Mouse (Mus musculus) heart, postnatal 4 days (tissue): ENCODE results near the gene Gpr137. TPM values are rescaled to one million over a fixed set of nuclear protein-coding genes. Genes with fewer than 3 reads are reported as not detected.

Source experiments
- DNase-seq: peaks from one replicate; pipeline ENCODE4 v3.0.0; 2021
- total RNA-seq, 2 experiments: library from RNA; stranded (reverse); gene quantifications; 2 replicates each; pipeline ENCODE4 v1.2.3; 2021

The Gpr137 gene
- total RNA-seq, 2 experiments from 2014 or later, result 18.7 to 21.4 TPM

DNA sequence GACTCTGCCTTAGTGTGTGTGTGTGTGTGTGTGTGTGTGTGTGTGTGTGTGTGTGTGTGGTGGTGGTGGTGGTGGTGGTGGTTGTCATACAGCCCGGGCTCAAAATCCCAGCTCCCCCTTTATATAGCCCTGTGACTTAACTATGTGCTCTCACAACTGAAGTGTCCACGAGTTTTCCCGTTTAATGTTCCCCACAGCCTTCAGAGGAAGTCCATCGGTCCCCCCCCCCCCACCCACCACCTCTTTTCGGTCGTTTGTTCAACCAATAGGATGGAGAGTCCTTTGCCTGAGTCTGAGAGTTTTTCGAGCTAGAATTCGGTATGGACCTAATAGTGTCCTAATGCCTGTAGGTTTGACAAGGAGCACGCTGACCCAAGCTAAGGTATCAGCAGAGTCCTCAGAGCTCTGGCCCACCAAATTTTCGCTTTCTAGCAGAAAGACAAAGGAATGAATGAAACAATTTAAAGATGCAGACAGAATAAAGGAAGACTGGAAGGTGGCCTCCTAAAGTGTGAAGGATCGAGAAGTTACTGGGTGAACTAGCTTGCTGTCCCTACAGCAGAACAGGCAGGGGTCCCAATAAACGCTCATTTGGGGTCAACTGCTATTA lies 31.4 kb upstream of the Gpr137 start:
- no peak for DNase-seq

DNA sequence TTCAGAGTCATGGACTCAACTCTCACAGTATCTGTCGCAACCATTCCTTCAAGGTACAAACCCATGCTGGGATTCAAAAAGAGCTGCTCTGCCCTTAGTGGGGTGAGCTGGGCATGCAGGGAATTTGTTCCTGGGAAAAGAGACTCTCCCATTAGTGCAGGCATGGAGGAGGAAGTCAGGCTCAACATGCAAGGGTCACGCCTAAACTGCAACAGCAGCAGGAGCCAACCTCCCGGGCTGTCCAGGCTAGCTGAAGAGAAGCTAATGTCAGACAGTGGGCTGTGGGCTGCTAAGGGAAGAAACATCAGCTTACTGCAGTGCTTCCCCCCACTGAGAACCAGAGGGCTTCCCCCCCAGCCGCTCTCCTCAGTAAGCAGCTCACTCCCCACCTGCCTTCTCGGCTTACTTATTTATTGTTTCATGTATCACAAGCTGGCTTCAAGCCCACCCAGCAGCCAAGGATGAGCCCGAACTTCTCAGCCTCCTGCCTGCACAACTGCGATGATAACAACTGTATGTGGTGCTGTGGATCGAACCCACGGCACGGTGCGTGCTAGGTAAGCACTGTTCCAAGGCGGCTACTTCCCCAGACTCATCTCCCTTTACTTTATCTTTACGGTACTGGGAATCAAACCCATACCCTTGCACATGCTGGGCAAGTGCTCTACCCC lies 30.1 kb upstream of the Gpr137 start:
- no peak for DNase-seq

DNA sequence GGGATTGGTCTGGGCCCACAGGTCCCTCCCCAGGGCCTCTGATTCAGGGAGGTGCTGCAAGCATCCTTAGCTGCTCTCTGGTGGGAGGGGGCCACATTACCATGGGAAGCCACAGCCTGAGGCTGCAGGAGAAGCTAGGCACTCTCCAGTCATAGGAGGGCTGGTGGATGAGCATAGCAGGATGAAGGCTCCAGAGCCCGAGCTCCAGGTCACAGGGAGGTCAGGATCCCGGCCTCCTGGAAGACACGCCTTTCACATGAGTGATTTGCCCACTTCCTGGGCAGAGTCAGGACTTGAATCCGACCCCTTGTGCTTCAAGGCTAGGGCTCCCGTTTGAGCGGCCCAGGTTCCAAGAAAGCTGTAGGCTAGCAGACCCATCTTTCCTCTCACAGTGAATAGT lies 29.4 kb upstream of the Gpr137 start:
- DNase-seq, result no peak

DNA sequence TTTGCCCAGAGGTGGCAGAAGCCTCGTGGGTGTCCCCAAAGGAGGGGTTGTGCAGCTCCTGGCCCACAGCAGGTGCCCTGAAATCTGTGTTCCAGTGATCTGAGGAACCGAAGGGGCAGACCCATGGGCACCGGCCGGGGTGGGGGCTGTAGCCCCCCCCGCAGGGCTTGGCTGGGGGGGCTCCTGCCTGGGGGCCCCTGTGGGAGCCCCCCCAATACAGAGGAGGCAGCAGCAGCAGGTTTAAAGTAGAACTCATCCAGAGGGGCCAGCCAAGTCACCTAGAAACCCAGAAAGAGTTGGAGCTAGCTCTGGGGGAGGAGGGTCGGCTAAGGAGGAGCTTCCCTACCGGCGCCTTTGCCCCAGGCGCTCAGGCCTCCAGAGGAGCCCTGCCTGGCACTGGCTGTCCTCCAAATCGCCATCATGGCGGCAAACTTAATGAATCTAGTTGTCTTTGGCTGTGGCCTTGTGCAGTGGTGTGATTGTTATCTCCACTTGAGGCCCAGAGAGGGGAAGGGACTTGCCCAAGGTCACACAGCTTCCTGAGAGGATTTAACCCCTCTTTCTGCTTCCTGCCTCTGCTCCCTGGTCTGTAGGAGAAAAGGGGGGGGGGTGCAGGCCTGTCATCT lies 28.3 kb upstream of the Gpr137 start:
- DNase-seq, result no peak

DNA sequence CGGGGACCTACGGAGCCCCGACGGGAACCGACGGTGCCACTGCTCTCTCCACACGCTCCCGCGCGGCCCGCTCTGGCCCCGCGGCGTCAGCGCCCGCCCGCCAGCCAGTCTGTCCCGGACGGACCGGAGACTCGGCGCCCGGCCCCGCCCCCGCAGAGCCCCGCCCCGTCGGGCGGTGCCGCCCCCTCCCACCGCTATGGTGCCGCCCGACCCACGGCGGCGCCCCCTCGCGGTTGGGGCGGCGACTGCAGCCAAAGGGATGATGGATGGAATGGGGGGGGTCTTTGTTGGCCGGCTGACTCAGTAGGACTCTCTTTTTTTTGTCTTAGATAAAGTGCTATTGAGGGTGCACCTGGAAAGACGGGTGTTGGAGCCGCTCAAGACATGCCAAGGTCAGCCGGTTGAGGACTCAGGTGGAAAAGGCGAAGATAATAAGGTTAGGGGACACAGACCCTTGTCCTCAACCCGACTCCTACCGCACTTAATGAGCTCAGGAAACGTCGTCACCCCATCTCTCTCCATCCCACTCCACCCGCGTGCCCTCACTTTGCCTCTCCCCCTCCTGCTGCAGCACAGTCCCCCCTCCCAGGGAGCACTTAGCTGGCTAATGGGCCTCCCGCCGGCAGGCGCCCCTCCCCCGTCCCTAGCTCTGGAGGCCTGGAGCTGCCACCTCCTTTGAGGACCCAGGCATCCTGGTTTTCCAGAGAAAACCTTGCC lies 27.5 kb upstream of the Gpr137 start:
- DNase-seq, result peak; percentile 83

DNA sequence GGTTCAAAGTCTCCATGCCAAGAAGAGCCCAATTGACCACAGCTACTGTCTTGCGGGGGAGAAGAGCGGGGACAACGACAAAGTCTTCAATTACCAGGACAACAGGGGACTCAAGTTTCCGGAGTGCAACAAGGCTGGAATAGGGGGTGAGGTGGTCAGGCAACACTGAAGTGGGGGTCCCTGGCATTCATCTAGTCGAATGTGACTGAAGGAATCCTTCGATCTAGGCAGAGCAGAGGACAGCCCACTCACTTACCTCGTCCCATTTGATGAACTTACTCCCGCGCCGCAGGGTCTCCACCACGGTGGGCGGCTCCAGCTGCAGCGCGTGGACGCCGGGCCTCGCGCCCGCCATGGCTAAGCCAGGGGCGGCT lies 27.0 kb upstream of the Gpr137 start:
- no peak for DNase-seq

DNA sequence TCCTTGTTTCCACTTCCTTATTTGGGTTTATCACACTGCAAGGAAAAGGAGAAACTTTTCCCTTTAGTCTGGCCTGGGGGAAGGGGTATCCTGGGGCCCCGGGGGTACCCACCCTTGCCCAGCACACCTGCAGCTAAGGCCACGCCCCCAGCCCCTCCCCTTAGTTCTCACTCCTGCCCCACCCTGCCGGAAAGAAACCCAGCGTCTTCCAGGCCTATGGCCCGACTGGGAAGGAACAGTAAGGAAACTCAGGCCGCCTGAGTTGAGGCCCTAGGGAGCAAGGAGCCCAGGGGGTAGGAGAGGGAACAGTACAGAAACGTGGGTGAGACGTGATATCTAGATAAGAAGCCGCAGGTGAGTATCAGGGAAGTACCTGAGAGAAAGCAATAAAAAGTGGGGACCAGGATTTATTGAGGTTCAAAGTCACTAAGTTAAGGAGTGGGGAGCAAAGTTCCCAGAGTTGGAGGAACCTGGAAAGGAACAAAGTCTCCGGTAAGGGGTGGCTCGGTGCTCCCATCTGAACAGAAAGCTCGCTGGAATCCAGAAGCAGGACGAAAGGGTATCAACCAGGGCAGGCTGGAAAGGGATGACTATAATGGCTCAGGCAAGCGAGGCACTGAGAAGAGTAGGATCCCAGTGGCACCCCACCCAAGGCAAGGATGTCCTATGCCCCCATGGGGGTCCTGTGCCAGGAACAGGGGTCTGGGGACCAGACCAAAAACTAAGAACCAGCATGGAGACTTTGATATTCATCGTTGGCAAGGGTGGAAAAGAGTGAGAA lies 26.4 kb upstream of the Gpr137 start:
- DNase-seq, result no peak

DNA sequence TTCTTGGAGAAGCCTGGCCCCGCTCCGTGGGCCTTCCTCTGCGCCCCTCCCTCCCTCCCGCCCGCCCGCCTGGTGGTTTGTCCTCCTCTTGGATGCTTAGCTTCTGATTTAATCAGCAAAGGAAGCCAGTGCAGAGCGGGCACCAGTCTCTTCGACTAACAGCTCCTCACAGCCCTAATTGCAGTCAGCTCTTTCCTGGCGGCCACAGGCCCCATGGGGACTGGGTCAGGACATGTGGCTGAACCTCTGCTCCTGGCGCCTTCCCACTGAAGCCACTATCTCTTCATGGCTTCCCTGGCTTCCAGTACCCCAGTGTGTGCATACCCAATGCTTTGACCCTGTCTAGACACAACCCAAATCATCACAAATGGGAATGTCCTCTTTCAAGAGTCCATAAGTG lies 14.2 kb upstream of the Gpr137 start:
- no peak for DNase-seq

DNA sequence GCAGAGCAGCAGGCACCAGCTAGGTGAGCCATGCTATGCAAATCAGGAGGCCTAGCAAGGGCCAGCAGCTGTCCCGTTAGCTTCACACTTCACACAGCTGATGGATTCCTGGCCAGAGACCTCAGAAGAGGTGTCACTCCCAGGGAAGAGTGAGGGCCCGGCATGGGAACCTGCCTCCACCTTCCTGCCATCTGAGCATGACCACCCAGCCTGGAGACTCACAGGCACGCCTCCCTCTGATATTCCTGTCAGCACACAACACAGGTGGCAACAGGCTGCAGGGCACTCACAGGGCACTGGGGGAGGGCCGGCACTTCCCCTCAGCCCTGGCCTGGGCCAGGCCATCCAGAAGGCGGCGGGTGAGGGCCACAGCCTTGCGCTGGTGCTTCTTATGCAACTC lies 13.1 kb upstream of the Gpr137 start:
- peak; percentile 68 for DNase-seq

DNA sequence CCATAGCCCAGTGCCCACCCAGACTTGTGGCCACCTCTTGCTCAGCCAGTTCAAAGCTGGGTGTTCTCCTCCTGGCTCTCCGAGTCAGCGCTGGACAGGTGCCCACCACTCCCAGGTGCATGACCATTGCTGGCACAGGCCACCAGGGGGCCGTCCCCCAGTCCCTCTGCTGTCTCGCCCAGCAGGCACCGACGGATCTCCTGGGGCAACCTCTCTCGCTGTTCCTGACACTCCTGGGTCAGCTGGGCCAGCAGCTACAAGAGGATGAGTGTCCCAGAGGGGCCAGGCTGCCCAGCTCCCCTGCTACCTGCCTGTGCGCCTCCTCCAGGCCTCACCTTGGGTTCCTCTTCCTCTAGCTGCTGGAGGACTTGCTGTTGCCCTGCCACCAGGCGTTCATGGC lies 11.8 kb upstream of the Gpr137 start:
- peak; percentile 79 for DNase-seq

DNA sequence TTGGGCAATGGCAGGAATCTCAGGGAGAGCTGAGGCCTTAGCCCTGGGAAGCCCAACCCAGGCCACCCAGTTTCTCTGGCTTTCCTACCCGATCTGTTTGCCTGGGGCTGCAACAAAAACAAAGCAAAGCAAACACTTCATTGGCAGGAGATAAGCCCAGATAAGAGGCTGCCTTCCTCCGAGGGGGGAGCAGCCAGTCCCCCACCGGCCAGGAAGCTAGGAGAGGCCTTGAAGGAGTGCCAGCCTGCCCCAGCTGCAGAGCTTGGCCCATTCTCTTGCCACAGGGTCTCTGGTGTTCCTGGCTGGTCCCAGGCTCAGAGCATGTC lies 10.4 kb upstream of the Gpr137 start:
- peak; percentile 48 for DNase-seq

DNA sequence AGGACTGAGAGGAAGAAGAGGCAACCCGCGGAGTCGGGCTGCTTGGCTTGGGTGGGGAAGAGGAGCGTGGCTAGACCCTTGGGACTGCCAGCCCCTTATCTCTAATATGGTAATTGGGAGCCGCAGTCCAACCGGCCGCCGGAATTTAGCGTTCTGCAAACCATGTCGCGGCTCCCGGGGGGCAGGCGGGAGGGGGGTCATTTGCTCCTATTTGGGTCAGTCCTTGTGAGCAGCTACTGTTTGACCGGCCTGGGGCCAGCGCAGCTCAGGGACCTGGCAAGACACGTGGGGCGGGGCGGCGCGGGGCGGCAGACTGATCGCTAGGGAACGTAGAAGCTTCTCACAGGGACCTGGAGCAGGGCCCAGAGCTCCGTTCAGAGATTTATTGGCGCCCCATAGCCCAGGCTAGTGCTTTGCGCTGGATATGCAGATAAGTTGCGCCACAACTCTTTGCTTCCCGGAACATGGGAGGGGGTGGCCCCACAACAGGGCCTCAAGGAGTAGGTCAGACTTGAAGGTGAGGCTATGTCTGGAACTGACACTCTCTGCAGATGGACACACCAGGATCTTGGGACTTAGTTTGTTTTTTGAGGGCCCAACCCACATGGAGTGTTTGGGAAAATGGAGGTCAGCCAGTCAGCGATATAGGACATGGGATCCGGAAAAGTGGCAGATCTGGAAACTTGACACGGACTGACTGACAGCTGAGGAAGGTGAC lies 9.9 kb upstream of the Gpr137 start:
- peak; percentile 88 for DNase-seq

DNA sequence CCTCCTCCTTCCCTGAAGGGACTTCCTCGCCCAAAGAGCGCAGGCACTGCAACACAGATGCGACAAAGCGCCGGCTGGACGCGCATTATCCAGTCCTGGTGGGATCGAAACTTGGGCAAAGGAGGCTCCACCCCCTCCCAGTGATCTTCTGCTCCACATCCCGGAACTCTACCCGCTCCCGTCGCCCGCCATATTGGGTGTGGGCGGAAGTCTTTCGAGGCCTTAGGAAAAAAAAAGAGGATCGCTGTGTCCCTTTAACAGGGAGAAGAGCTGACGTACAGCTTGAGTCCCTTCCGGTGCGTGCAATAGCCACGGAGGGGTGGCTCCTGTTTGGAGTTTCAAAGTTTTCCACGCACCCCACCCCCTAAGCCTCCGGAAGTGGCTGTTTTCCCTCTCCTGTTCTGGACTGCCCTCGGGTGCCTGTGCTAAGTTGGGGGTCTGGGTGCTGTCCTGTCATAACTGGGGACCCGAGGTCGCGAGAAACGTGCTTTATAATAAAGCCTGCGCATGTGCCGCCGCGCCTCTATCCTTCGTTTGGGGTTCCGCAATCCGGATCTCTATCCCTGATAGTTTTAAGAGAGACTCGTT lies 9.2 kb upstream of the Gpr137 start:
- DNase-seq, result peak; percentile 94

DNA sequence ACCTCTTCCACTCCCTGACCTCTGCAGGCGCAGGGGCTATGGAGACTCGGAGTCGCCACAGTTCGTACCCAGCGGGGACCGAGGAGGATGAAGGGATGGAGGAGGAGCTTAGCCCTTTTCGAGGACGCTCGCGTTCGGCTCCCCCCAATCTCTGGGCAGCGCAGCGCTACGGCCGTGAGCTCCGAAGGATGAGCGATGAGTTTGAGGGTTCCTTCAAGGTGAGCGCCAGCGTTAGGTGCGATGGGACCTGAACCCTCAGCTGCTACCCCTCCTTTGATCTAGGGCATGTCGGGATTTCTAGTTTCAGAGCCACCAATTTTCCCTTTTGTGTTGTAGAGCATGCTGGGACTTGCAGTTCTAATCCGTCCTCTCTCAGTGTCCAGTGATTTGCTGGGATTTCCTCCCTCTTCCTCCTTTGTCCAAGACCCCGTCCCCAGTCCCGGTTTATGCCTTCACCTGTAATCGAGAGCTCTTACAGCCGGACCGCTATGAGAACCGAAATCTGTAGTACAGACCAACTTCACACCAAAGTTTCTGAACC lies 8.4 kb upstream of the Gpr137 start:
- DNase-seq, result peak; percentile 51

DNA sequence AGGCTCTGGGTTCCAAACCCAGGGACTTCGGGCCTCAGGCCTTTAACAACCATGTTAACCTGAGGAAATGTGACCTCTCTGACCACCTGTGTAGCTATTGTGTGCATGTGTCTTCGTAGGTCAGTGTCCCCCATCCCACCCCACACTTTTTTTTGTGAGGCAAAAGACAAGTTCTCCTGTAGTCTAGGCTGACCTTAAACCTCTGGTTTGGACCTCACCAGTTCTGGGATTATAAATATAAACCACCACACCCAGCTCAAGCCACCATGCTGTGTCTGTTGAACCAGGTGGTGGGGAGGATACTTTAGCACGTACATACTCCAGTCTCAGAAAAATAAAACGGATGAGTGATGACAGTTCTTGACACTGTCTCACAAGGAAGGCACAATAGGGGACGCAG lies 7.7 kb upstream of the Gpr137 start:
- no peak for DNase-seq

DNA sequence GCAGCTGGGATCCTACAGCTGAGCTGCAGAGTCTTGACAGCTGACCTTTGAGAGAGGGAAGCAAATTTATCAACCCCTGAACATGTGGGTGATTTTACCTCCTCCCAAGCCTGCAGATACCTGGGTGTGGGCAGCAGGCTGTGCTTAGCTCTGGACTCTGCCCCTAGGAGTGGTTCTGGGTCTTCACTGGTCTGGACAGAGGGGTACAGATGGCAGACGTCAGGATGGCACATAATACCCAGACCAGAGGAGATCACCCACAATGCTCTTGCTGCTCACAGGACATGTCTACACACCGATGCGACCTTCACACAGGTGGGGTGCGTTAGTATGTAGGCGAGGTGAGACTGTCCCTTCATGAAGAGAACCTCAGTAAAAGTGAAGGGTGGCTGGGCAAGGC lies 7.3 kb upstream of the Gpr137 start:
- no peak for DNase-seq

DNA sequence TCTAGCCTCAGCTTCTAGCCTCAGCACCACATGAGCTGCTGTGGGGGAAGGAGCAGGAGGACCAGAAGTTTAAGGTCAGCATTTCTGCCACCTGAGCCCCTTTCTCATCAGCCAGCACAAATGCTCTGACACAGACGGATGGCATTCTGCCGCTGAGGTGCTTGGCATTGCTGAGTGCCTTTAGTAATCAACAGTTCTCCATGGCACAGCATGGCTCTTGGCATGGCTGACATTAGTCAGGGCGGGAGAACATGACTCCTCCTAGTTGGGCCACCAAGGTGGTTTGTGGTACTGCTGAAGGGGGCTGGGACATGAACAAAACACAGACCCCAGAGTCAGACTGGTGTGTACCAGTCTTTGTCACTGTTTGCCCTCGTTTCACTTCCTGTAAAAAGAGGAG lies 5.9 kb upstream of the Gpr137 start:
- DNase-seq, result no peak

DNA sequence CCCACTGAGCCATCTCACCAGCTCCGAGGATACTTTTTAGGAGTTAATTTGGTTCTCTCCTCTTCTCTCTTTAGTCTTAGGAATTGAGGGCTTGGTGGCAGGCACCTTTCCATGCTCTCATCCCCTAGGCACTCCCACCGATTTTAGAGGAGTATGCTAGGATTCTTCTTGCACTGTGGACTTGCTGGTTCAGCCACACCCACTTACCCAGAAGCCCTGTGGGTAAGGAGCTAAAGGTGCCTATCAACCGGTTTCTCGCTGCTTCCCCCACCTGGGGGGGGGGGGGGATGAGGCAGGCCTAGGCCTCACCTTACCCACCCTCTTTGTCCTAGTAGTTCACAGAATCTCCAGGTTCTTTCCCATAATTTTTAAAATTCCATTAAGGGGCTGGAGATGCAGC lies 5.5 kb upstream of the Gpr137 start:
- DNase-seq, result no peak

DNA sequence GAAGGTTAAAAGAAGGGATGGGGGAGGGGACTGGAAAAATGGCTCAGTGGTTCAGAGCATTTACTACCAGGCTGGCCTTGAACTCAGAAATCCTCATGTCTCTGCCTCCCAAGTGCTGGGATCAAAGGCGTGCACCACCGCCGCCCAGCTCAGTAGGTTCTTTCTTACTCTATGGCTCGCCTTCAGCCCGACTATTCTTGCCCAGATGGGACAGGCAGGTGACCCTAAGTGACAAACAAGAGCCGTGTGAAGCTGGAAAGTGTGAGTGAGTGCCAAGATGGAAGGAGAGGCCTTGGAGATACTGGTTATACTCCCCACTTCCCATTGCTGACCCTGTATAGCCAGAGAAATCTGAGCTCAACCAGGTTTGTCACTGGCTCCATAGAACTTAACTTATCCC lies 1.4 kb upstream of the Gpr137 start:
- DNase-seq, result no peak

DNA sequence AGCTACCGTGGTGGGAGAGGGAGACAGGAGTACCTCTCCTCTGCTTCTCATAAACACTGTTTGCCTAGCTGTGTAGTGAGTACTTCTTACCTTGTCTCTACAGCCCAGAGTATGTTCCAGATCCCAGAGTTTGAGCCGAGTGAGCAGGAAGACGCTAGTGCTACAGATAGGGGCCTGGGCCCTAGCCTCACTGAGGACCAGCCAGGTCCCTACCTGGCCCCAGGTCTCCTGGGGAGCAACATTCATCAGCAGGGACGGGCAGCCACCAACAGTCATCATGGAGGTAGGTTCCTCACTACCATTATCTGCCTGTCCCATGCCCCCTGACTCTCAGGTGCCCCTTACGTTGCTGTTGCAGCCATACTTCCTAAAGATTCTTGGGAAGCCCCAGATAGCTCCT lies 484 bp upstream of the Gpr137 start:
- DNase-seq, result no peak

DNA sequence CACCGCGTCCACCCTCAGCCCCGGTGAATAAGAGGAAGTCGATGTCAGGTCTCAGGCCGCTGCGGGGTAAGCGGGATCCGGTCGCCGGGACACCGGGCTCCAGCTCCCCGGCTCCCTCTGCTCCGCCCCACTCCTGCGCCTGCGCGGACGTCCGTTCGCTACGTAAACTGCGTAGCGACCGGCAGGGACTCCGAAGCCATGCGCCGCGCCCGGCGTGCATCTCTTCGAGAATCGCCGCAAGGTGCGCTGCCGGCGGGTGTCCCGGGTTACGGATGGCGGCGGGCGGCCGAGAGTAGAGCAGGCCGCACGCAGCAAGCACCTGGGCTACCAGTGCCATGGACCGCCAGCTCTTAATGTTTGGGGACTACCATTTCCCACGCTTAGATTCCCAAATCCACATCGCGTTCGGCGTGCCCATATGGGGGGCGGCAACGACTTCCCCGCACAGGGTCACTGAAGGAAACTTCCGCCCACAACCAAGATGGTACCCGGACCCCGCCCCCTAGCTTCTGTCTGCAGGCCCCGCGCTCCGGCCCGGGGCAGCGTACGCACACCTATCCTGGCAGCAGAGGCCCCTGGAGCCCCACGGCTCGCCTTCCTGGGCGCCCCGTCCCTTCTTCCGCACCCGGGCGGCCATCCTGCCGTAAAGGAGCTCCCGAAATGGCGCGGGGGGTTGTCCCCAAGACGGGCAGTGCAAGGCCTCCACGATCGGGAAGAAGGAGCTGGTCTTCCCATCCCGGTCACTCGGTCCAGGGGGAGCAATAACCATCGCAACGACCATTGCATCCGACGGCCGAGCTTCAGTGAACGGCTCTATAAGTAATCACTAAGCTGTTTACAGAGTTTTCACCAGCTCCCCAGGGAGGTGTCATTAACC lies 670 bp downstream of the Gpr137 start, which contains the start of gene Bad:
Bad (plus strand) TSS at position 490 of the 877 bp plus-strand sequence.
- peak; percentile 97 for DNase-seq
